Mouse (Mus musculus): ENCODE data around the gene C1qtnf12.

C1qtnf12 gene

DNA sequence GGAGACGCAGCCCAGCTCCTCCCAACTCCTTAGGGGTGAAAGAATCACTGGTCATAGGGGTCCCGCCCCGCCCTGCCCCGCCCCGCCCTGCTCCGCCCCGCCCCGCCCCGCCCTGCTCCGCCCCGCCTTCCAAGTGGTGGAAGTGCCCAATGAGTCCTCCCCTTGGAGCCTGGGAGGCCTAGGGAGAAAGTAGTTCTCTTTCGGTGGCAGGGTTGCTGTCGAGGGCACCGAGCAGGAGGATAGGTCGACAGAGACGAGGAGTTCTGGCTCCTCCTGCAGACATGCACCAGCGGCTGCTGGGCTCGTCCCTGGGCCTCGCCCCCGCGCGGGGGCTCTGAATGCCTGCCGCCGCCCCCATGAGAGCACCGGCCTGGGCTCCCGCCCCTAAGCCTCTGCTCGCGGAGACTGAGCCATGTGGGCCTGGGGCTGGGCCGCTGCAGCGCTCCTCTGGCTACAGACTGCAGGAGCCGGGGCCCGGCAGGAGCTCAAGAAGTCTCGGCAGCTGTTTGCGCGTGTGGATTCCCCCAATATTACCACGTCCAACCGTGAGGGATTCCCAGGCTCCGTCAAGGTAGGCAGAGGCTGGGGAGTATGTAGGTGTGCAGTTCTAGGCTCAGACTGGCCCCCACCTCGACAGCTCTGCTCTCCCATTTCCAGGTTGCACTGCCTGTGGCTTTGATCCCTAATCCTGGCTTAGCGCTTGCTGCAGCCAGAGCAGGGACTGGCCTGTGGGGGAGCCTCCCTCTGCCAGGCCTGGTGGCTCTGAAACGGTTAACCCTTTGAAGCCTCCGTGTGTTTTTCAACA is at the start of gene C1qtnf12:
Gene C1qtnf12 (plus strand): TSS at position 152 of the 805 bp plus-strand sequence.
- no peak for DNase-seq (ENCODE audit: low spot score)

DNA sequence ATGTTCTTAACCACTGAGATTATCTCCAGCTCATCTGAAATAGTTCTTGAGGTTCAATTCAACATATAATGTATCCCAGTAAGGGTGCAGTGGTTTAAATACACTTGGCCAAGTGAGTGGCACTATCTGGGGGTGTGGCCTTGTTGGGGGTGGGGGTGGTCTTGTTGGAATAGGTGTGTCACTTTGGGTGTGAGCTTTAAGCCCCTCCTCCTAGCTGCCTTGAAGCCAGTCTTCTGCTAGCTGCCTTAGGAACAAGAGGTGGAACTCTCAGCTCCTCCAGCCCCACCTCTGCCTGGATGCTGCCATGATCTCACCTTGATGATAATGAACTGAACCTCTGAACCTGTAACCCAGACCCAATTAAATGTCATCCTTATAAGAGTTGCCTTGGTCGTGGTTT is 30.1 kb upstream of the C1qtnf12 start:
- DNase-seq (ENCODE audit: low spot score) = no peak

DNA sequence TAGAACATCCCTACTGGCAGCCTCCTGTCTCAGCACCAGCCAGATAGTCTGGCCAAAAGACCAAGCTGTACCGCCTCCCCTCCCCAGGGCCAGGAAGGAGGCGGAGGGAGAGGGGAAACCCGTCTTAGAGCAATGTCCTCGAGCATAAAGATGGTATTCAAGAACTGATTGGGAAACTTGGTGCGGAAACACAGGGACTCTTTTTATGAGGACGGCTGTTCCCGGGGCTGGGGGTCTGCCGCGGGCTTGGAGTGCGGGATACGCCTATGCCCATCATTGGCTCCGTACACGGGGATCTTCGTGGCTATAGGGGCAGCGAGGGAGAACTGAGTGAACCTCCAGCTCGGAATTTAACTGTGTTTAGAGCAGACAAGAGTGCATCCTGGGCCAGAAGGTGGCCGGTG is 19.1 kb upstream of the C1qtnf12 start:
- DNase-seq (ENCODE audit: low spot score) = peak; percentile 33

DNA sequence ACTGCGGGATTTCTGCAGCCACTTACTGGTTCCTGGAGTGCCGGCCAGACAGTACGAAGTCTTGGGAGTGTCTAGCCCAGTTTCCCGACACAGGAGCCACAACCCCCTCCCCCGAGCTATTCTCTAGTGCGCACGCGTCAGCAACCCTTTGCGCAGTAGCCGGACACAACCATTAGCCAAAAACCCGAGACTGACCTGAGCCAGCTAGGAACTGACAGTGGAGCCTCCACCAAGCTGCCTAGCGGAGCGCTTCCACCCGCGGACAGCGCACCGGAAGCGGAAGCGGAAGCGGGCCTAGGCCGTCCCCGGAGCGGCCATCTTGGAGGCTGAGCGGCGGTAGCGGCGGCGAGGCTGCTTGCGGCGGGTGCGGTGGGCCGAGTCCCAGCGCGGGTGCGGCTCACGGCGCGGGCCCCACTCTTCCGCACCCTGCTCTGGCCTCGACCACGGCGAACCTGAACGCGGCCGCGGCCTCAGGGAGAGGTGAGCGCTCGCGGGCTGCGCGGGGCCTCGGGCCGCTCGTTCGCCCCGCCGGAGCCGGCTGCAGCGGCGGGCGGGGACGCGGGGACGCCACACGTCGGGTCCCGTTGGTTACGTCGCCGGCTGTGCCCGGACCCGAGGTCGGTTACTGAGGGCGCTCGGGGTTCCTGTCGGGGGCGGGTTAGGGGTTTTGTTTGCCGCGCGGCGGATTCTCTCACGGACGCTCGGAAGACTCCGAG is 18.4 kb upstream of the C1qtnf12 start, which contains the start of gene Ube2j2:
Gene Ube2j2 (plus strand): TSS at position 298 of the 716 bp plus-strand sequence.
- peak; percentile 97 for DNase-seq (ENCODE audit: low spot score)

DNA sequence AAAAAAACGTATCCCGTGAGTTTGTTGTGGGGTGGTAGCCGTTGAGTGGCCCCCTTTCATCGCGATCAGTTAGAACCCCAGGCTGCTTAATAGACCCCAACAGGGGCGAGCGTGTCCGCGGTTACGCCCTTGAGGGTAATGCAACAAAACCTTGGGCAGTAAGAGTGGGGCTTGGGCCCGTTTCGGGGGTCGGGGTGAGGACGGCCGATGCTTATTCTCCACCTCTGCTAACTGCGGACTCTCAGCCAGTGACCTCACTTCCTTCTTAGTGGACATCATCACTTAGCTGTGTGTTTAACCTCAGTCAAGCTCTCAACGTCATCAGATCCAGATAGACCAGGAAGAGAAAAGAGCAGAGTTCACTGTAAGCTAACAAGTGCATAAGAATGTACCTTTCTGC is 17.8 kb upstream of the C1qtnf12 start:
- DNase-seq (ENCODE audit: low spot score) = no peak

DNA sequence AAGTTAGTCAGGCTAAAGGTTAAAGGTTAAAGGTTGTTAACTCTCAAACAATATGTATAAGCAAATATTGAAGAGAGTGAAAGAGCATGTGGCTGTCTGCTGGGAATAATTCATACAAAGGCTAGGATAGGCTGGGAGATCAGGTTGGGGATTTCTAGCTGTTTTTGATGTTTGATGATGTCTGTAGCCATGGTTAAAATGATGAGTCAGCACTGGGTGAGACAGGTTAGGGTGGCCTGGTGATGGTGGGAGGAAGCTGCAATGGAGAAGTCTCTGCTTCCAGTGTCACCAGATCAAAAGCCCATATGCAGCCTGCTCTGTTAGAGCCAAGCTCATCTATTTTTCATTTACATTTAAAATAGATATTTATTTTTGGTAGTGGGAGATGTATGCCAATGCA is 15.0 kb upstream of the C1qtnf12 start:
- no peak for DNase-seq (ENCODE audit: low spot score)

DNA sequence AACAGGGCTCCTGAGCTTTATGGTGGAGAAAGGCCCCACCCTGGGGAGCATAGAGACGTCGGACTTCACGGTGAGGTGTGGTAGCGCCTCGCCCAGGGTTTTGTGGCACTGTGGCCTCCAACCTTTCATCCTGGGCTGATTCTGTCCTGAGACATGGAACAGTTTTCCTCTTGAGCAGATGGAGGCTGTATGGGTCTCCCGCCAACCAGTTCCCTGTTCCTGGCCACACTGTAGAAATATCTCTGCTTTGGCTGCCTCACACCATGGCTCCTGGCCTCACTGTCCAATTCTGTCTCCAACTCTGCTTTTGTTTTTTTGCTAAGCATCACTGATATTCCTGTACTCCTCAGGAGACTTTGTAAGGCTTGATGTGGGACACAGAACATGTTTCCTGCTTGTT is 6.6 kb upstream of the C1qtnf12 start:
- no peak for DNase-seq (ENCODE audit: low spot score)

DNA sequence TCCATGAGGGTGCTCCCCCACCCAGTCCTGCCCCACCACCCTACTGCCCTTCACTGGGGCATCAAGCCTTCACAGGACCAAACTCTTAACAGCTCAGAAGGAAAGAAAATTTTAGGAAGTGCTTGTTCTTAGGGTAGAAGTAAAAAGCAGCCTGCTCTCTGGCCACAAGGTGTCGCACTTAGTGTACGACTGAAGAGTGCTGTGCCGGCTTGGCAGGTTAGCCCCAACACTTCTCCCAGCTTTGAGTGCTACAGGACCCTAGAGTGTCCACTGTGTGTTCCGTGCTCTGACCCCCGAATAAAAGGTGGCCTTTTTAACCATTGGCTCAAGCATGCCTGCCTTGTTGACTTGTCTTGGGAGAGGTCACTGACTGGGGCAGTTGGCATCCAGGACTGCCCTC is 2.8 kb upstream of the C1qtnf12 start:
- peak; percentile 76 for DNase-seq (ENCODE audit: low spot score)

DNA sequence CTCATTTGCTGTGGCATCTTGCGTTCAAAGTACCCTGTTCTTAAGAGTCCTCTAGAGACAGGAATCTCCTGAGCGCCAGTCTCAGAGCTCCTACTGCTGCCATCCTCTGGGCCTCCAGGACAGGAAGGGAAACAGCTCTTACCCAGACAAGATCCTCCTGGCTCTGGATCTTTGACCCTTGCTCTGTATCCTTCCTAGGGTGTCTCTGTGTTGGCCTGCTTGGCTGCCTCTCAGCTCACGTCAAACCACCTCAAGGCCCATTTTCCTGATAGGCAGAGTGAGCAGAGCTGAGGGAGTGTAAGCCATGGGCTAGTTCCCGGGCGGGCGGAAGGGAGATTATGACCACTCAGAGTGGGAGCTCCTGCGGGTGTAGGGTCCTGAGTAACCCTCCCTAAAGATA is 988 bp downstream of the C1qtnf12 start:
- DNase-seq (ENCODE audit: low spot score) = peak; percentile 54

DNA sequence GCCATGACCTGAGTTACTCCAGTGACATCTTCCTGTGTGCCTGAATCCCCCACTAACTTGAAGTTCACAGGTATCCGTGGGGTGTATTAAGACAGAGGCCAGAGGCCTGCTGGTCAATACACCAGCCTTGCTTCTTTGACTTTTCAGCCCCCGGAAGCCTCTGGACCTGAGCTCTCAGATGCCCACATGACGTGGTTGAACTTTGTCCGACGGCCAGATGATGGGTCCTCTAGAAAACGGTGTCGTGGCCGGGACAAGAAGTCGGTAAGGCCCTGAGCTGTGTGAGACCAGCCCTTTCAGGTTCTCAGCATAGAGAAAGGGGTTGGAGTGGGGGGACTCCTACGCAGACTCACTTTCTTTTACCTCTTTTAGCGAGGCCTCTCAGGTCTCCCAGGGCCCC is 2.3 kb downstream of the C1qtnf12 start:
- DNase-seq (ENCODE audit: low spot score) = no peak

DNA sequence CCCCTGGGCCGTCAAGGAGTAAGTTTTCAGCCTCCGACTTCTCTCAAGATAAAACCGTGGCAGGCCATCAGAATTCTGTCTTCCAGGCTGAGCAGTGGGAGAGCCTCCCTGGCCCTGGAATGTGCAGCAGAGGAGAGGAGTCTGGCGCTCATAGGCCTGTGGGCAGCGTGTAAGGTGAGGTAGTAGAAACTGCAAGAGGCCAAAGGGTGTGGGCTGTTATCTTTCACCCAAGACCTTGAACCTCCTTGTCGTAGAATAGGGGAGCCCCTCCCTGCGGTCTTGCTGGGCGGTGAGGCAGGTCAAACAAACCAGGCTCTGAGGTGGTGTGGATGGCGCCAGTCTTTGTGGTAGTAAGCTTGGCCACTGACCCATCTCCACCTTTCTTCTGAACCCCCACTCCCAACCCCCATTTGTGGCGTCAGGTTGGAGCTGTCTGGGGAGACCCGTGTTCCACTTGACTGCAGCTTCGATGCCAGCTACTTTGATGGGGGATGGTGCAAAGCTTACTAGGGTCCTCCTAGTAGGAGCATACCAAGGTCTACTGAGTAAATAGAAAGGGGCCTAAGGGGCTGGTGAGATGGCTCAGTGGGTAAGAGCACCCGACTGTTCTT is 7.0 kb downstream of the C1qtnf12 start:
- DNase-seq (ENCODE audit: low spot score) = no peak

DNA sequence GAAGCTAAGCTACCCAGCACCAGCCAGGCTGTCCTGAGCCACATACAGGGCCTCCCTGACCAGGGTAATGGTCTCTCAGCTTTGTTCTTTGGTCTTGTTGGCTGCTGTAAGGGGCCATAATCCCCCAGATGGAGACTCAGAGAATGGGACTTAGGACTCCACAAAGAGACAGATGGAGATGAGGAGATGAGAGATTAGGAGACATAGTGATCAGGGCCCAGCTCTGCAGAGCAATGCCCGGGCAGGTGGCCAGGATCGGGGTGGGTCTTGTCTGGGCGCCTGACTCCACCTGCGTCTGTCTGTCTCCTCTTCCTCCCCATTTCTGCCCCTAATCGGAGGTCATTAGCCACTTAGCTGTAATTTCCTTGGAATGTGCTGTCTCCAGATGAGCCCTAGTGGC is 8.2 kb downstream of the C1qtnf12 start:
- no peak for DNase-seq (ENCODE audit: low spot score)

DNA sequence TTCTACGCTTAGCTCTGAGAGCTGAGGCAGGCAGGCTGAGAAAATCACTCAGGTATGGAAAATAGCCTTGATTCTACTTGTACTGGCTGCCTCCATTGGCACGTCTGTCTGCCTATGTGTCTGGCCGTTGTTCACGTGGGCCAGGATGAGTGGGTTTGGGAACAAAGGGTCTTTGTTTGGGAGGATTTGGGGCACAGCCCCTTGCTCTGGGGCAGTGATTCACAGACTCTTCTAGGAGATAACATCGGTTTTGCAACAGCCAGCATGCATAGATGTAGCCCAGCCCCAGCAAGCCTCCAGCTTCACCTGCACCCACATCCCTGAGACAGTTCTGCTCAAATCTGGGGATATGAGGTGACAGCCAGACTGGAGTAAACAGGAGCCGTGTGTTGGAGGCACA is 10.5 kb downstream of the C1qtnf12 start:
- no peak for DNase-seq (ENCODE audit: low spot score)

DNA sequence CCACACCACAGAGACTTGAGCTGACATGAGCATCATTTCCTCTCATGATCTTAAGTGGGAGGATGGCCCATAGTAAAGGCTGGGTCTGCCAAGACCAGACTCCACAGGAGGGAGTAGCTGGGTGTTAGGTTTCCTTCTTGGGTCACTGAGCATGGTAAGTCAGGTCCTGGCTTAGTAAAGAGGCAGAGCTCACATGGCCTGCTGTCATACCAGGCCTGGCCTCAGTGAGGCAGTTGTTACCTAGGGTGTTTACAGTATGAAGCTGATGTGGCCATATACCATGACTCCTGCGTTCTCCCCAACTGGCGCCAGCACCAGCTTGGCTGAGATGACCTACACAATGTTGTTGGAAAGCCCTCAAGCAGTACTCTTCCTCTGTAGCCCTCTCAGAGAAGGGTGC is 11.1 kb downstream of the C1qtnf12 start:
- no peak for DNase-seq (ENCODE audit: low spot score)

DNA sequence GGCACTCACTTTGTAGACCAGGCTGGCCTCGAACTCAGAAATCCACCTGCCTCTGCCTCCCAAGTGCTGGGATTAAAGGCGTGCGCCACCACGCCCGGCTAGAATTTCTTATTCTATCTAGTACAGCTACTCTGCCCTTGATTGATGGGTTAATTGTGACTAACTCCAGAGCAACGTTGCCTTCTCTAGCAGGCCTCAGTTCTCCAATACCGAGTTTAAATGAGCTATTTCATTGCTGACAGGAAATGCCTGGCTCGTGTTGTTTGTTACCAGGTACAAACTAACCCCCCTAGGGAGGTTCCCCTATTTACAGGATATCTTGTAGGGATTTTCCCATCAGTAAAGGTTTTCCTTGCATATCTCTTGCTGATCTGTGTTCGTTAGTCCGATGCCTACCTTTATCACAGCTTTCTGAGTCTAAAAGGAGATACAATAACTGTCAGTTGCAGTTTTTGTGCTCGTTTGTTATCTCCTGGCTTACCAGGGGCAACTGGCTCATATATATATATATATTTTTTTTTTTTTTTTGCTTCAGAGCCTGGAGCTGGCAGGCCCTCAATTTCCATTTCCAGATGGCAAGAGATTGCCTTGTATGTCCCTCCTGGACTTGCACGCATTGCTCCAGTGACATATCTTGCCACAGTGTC is 19.4 kb downstream of the C1qtnf12 start:
- no peak for DNase-seq (ENCODE audit: low spot score)

DNA sequence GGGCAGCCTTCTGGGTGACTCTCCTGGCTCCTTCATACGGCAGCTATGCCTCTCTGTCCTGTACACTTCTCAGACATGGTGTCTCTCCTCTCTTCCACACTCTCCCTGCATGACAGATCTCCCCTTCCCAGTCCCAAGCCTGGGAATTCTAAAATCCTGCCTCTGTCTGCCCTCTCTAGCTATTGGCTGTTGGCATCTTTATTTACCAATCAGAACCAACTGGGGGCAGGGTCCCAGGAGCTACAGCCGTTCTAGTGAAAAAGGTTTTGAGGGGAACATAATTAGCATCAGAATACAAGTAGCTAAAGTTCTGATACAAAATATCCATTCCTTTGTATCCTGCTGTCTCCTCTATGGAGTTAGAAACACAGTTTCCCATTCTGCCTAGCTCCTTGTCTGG is 21.7 kb downstream of the C1qtnf12 start:
- DNase-seq (ENCODE audit: low spot score) = no peak

DNA sequence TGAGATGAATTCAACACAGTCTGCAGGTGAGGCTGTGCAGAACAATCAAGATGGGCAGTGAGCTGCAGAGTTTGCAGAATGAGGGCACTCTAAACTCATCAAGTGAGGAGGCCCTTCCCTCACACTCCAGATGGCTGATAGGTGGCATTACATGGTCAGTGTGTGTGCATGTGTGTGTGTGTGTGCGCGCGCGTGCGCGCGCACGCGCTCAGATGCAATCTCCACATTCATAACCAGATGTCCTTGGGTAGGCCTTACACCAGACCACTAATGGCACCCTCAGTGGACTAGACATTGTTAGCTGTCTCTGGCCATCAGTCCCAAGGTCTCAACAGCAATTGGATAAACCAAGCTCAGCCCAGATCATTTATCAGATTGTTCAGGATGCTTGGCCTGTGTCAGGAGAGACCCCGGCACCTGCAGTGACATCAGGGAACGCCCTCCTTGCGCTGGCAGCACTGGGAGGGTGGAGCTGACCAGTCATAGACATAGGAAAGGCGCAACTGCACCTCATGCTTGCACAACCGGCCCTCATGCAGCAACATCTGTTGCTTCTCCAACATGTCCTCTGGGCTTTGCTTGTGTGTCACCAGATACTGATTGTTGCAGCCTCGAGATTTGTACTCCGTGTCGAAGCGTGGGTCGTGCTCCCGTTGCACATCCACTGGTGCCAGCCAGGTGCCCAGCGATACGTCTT is 29.2 kb downstream of the C1qtnf12 start:
- no peak for DNase-seq (ENCODE audit: low spot score)

DNA sequence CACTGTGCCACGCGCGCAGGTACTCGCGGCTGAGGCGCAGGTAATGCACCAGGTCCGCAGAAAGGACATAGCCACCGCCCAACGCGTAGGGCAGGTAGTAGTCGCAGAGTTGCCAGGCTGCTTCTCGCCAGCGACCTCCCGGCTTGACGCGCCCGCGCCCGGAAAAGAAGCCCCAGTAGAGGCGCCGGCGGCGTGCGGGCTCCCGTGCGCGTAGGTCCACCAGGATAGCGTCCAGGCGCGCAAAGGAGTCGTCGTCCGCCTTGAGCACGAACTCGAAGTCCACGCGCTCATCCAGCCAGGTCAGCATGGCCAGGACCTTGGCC is 29.8 kb downstream of the C1qtnf12 start:
- no peak for DNase-seq (ENCODE audit: low spot score)

DNA sequence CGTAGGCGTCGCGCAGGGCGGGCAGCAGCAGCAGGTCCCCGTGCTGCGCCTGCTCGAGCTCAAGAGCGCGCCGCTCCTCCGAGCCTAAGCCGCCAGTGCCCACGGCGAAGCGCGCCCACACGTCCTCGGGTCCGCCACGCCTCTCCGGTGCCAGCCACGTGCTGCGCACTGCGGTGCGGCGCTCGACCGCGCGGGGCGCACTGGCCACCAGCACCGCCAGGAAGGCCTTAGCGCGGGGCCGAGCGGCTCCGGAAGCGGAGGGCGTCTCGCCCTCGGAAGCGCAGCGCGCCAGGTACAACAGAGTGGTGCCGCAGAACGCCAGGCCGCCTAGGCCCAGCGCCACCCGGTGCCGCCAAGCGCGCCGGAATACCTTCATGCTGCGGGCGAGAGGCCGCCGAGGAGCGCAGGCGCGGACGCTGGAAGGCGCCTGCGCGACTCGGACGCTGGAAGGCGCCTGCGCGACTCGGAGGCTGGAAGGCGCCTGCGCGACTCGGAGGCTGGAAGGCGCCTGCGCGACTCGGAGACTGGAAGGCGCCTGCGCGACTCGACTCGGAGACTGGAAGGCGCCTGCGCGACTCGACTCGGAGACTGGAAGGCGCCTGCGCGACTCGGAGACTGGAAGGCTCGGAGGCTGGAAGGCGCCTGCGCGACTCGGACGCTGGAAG is 30.3 kb downstream of the C1qtnf12 start, which contains the start of the genes B3galt6 and Sdf4:
Gene B3galt6 (minus strand): TSS at position 409 of the 665 bp plus-strand sequence.
Gene Sdf4 (plus strand): TSS at position 632 of the 665 bp plus-strand sequence.
- DNase-seq (ENCODE audit: low spot score) = peak; percentile 82

DNA sequence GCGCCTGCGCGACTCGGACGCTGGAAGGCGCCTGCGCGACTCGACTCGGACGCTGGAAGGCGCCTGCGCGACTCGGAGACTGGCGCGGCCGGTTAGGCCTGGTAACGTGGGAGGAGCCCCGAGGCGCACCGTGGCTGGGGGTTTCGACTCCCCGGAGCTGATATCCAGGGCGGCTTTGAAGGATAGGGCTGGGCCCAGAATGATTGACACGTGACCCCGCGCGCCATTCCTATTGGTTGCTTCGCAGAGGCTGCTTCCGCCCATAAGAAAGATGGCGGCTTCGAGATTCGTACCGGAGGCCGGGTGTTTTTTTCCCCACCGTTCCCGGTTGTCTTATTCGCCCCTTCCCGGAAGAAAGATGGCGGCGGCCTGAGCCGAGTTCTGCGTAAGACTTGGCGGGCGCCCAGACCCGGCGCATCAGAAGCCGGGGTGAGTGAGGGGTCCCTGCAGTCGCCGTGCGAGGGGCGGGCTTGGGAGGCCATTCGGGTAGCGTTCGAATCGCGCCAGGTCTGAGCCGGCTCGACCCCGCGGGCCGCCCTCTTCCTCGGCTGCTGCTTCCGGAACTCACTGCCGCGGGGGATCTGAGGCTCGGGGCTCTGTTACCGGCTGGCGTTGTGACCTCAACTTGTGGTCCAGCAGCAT is 30.9 kb downstream of the C1qtnf12 start:
- DNase-seq (ENCODE audit: low spot score) = peak; percentile 96

DNA sequence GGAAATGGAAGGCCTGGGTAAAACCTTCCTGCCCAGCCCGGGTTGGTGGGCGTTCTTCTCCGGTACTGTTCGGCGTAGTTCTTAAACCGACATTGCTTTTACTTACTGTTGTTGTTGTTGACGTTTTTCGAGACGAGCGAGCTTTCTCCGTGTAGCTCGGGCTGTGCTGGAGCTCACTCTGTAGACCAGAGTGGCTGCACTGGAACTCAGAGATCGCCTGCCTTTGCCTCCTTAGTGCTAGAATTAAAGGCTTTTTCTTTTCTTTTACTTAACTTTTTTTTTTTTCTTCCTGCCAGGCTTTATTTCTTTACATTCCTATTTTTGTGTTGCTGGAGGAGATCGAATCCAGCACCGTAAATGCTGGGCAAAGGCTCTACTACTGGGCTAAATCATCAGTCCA is 31.5 kb downstream of the C1qtnf12 start:
- no peak for DNase-seq (ENCODE audit: low spot score)

Measured in adipocyte (in vitro differentiated cells).